Mouse (Mus musculus) limb, embryonic 14.5 days (tissue): ENCODE data around the gene Gm49510. TPM values are rescaled to one million over a fixed set of nuclear protein-coding genes. Genes with fewer than 3 reads are reported as not detected.

Experiments
- ATAC-seq: fragments of 200-750 bp; cut with Nextera tagmentation; 2 replicates; pipeline ENCODE4 v1.8.0; 2017; ENCODE audit warnings: low read depth, moderate number of reproducible peaks, moderate TSS enrichment; ENCODE audit not compliant: low FRiP score
- DNase-seq: peaks from one replicate; pipeline ENCODE4 v3.0.0-alpha.2; 2015; ENCODE audit warnings: low spot score
- H3K27ac ChIP-seq: fragments of 300-500 bp; sonication (generic); replicated peaks from 2 replicates; pipeline ENCODE4 v1.5.1; 2014; ENCODE audit warnings: low read depth, mild to moderate bottlenecking, low read length, moderate library complexity, mixed read lengths
- H3K27me3 ChIP-seq: fragments of 300-500 bp; sonication (generic); 2 replicates; pipeline ENCODE4 v1.6.1; 2014; ENCODE audit warnings: low read length, mixed read lengths; ENCODE audit not compliant: control insufficient read depth, insufficient read depth
- H3K36me3 ChIP-seq: fragments of 300-500 bp; sonication (generic); 2 replicates; pipeline ENCODE4 v1.6.1; 2014; ENCODE audit warnings: mild to moderate bottlenecking, low read length, moderate library complexity, mixed read lengths; ENCODE audit not compliant: control insufficient read depth, insufficient read depth
- H3K4me1 ChIP-seq: fragments of 300-500 bp; sonication (generic); 2 replicates; pipeline ENCODE4 v1.6.1; 2014; ENCODE audit warnings: antibody characterized with exemption, low read length, mixed read lengths; ENCODE audit not compliant: control insufficient read depth, insufficient read depth
- H3K4me2 ChIP-seq: fragments of 300-500 bp; sonication (generic); replicated peaks from 2 replicates; pipeline ENCODE4 v1.6.1; 2014; ENCODE audit warnings: low read depth, mild to moderate bottlenecking, low read length, moderate library complexity; ENCODE audit not compliant: severe bottlenecking
- H3K4me3 ChIP-seq: fragments of 300-500 bp; sonication (generic); replicated peaks from 2 replicates; pipeline ENCODE4 v1.5.1; 2014; ENCODE audit warnings: low read length
- H3K9ac ChIP-seq: fragments of 300-500 bp; sonication (generic); 2 replicates; pipeline ENCODE4 v1.6.1; 2014; ENCODE audit warnings: mild to moderate bottlenecking, low read depth, low read length, moderate library complexity; ENCODE audit not compliant: severe bottlenecking
- H3K9me3 ChIP-seq: fragments of 300-500 bp; sonication (generic); 2 replicates; pipeline ENCODE4 v1.6.1; 2016; ENCODE audit warnings: low read length; ENCODE audit not compliant: control insufficient read depth
- POLR2A ChIP-seq: fragments of 200-500 bp; IDR thresholded peaks from 2 replicates; pipeline ENCODE4 v1.8.0; 2012; ENCODE audit warnings: inconsistent platforms, mild to moderate bottlenecking, moderate library complexity, borderline replicate concordance; ENCODE audit not compliant: insufficient read depth, insufficient read length; ENCODE audit errors: extremely low read depth
- WGBS: fragments of 180-500 bp; shearing (Covaris S2); extraction: QIAGEN DNeasy Blood & Tissue Kit; methylation state at CpG from one replicate; pipeline ENCODE4 v1.1.7; 2014; 5-methylcytosine and 5-hydroxymethylcytosine counted together
- polyA plus RNA-seq, 2 experiments: library from polyadenylated mRNA; depleted of rRNA in 1 of 2; stranded (reverse) in 1 of 2; unstranded in 1 of 2; fragments of >200 nt; fragmentation: Nextera tagmentation in 1 of 2; extraction: Ambion mirVana in 1 of 2; gene quantifications; 2 replicates each; pipeline versions ENCODE4 v1.2.1 to v1.2.3; 2012 to 2014

Gene Gm49510
- polyA plus RNA-seq, 2 experiments: 0.20 to 0.92 TPM

DNA sequence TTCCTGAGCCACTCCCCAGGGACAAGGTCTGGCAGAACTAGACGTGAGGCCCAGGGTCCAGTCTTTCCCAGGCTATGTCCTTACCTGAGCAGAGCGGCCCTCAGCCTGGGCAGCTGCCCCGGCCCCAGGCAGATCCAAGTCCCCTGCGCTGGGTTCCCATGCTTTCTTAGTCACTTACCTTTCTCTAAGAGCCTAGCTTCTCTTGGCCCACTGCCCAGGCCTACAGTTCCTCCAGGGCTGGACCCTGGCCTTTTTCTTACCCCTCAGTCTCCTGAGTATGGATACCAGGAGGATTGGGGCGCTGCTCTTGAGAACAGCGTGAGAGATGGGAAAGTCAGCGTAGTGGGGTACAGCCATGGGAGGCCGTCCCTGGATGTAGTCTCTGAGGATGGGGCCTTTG, 19.0 kb upstream of the Gm49510 start:
- Histone ChIP-seq H3K27ac (no peak overlapping the region), H3K9me3 (no peaks in the 10 kb centered on the region), H3K9ac (0 out of 2 replicates have a peak overlapping the region, but pooled peaks have one; percentile 8), H3K27me3 (no peaks in the 10 kb centered on the region), H3K4me1 (peaks cover 20% of the 10 kb centered on the region), H3K4me2 (no peak overlapping the region), H3K36me3 (peaks cover 51% of the 10 kb centered on the region), H3K4me3 (no peak overlapping the region)
- 94% methylated on average over 8 of the region's 8 CpGs for WGBS
- ATAC-seq (no peak), DNase-seq (no peak)
- no peak for TF ChIP-seq POLR2A

DNA sequence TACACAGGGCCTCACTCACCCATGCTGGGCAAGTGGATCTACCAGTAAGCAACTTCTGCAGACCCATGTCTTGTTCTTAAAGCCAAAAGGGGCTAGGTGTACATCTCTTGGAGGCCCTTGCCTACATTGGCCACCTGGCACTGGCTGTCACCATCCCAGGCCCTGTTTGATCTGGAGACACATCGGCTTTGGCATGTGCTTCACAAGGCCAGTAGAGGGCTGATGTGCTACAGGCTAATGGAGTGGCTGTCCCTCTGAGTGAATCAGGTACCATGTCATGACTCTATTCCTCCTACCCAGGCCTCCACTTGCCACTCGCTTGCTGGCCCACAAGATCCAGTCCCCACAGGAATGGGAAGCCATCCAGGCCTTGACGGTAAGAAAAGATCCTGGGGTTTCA, 17.6 kb upstream of the Gm49510 start:
- no peak for DNase-seq
- Histone ChIP-seq H3K4me1 (peaks cover 10% of the 10 kb centered on the region), H3K9me3 (no peaks in the 10 kb centered on the region), H3K9ac (no peak overlapping the region), H3K4me3 (no peak overlapping the region), H3K36me3 (peaks cover 64% of the 10 kb centered on the region), H3K27ac (no peak overlapping the region), H3K4me2 (no peak overlapping the region), H3K27me3 (no peaks in the 10 kb centered on the region)
- WGBS: 83% methylated on average over 3 of the region's 3 CpGs
- TF ChIP-seq POLR2A: no peak
- ATAC-seq: no peak

DNA sequence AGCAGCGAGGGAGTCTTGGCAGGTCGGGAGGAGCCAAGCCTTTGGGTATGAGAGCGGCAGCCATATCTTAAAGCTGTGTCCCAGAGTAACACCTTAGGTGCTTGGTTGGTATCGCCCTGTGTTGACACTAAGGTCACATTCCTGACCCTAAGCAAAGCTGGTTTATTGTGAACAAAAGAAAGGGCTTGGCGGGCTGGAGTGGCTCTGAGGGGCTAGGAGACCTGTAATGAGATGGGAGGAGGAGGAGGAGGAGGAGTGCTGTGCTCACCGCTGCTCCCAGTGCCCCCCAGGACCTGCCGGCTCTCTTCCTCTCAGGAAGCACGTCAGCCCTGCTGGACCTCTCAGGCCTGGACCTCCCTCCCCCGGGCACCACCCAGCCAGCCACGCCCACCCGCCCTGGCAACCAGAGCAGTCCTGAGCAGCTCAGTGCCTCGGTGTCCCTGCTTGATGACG, 10.0 kb upstream of the Gm49510 start:
- Histone ChIP-seq H3K4me3 (no peak overlapping the region), H3K36me3 (peaks cover 89% of the 10 kb centered on the region), H3K4me1 (no peaks in the 10 kb centered on the region), H3K9me3 (no peaks in the 10 kb centered on the region), H3K27ac (no peak overlapping the region), H3K9ac (no peak overlapping the region), H3K4me2 (no peak overlapping the region), H3K27me3 (no peaks in the 10 kb centered on the region)
- no peak for TF ChIP-seq POLR2A
- no peak for DNase-seq
- WGBS: 30% methylated on average over 12 of the region's 13 CpGs
- ATAC-seq: no peak

DNA sequence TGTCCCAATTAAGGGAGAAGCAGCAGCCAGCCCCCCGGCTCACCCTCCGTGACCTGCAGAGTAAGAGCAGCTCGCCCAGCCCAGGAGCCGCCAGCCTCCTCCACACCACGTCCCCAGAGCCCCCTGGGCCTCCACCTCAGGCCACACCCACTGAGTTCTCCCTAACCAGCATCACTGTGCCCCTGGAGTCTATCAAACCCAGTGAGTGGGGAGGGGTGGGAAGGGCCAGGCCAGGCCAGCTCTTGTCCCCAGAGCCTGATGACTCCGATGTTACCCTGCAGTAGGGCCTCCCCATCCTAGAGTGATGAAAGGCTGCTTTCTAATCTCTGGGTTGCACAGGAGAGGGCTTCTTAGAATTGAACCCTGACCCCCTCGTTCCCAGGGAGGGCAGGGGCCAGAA, 7.0 kb upstream of the Gm49510 start:
- no peak for DNase-seq
- H3K4me2 ChIP-seq: no peak overlapping the region
- H3K4me1 ChIP-seq: peaks cover 3% of the 10 kb centered on the region; the same call in 1 of the 2 replicates
- H3K27ac ChIP-seq: no peak overlapping the region
- H3K9ac ChIP-seq: no peak overlapping the region
- peaks cover 70% of the 10 kb centered on the region for H3K36me3 ChIP-seq
- WGBS: 47% methylated on average over 7 of the region's 7 CpGs
- no peak overlapping the region for H3K4me3 ChIP-seq
- no peak; the same call in 1 of the 2 replicates for ATAC-seq
- no peak for TF ChIP-seq POLR2A
- H3K9me3 ChIP-seq: no peaks in the 10 kb centered on the region
- no peaks in the 10 kb centered on the region for H3K27me3 ChIP-seq

DNA sequence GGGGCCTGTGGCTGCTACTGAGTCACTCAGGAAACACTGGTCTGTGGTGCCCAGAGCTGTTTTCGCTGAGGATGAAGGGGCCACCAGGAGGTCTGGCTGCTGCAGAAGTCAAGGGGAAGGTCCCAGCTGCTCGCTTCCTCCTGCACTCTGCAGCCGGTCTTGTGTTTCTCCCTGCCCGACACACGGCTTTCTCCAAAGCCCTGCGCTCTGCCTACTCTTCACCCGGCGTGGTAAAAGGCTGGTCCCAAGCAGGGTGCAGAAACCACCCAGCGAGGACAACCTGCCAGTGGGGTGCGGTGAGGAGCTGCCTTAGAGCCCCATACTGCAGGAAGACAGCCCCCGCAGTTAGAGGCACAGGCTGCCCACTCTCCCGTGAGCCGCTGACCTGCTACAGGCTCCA, 4.7 kb upstream of the Gm49510 start:
- Histone ChIP-seq H3K4me2 (no peak overlapping the region), H3K9ac (0 out of 2 replicates have a peak overlapping the region, but pooled peaks have one; percentile 7), H3K4me1 (peaks cover 15% of the 10 kb centered on the region; the same call in 1 of the 2 replicates), H3K27me3 (no peaks in the 10 kb centered on the region), H3K27ac (0 out of 2 replicates have a peak overlapping the region, but pooled peaks have one; percentile 39), H3K36me3 (peaks cover 53% of the 10 kb centered on the region), H3K4me3 (no peak overlapping the region), H3K9me3 (no peaks in the 10 kb centered on the region)
- no peak for TF ChIP-seq POLR2A
- ATAC-seq (no peak), DNase-seq (no peak)
- WGBS: 77% methylated on average over 13 of the region's 13 CpGs

DNA sequence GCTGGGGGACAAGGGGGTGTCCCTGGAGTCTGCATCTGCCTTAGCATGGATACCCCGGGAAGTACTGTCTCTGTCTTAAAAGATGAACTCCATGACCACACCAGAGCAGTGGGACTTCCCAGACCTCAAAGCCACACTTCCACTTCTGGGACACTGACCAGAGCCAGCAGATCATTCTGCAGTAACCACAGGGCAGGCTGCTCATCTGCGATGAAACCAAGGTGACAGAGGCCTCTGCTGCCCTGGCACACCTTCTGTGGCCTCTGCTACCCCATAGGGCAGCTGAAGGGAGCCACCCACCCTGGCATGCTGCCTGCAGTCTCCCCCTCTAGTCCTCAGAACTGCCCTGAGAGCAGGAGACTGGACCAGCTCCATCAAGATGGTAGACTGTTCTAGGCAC, 3.7 kb upstream of the Gm49510 start:
- Histone ChIP-seq H3K36me3 (peaks cover 48% of the 10 kb centered on the region), H3K4me3 (no peak overlapping the region), H3K27ac (no peak overlapping the region), H3K27me3 (no peaks in the 10 kb centered on the region), H3K9me3 (no peaks in the 10 kb centered on the region), H3K9ac (no peak overlapping the region), H3K4me2 (no peak overlapping the region), H3K4me1 (peaks cover 17% of the 10 kb centered on the region)
- ATAC-seq (no peak), DNase-seq (no peak)
- WGBS: 88% methylated on average over 2 of the region's 2 CpGs
- no peak for TF ChIP-seq POLR2A
